Mouse (Mus musculus): ENCODE data around the gene Abcc12. TPM values are rescaled to one million over a fixed set of nuclear protein-coding genes. Genes with fewer than 3 reads are reported as not detected.

The Abcc12 gene
- total and polyA plus RNA-seq, 3 experiments, result not detected

DNA sequence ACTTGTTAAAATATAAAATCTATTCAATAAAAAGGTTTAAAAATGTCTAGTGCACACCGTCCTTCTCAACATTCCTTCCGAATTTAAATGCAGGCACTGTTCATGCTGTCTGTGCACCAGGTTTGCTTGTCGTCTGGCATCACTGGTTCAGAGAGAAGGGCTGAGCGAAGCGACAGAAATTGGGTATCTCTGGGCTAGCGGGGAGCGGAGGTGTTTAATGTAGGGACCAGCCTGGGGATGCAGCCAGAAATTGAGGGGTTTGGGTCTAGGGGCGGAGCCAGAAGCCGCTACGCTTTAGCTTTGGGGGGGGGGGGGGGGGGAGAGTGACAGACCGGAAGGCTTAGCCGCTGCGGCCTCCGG, 43.0 kb upstream of the Abcc12 start:
- H3K4me1 ChIP-seq (ENCODE audit: control insufficient read depth in 1 of 2, insufficient read depth in 2 of 2, low read length in 2 of 2), result peaks cover 3 to 10% of the 10 kb centered on the region in 2 experiments
- H3K4me3 ChIP-seq (ENCODE audit: control insufficient read depth in 1 of 2, insufficient read depth in 1 of 2, low read depth in 2 of 2, low read length in 2 of 2), result peak overlapping the region; percentile 89 to 98
- peak overlapping the region; percentile 83 for H3K9ac ChIP-seq (ENCODE audit: control insufficient read depth, low read depth, low read length, poor library complexity, severe bottlenecking)
- H3K79me2 ChIP-seq (ENCODE audit: control insufficient read depth, insufficient read depth, low read length, poor library complexity), result peaks cover 20% of the 10 kb centered on the region
- no peak for DNase-seq (ENCODE audit: low read depth, low spot score)
- no peaks in the 10 kb centered on the region for H3K27me3 ChIP-seq (ENCODE audit: control insufficient read depth in 1 of 2, insufficient read depth in 2 of 2, low read length in 2 of 2)
- peaks cover 0 to 16% of the 10 kb centered on the region in 2 experiments; a peak in 2 of 4 replicates for H3K36me3 ChIP-seq (ENCODE audit: control insufficient read depth in 1 of 2, insufficient read depth in 2 of 2, low read length in 2 of 2)
- TF ChIP-seq POLR2A (IDR thresholded peaks at IDR 0.05; ENCODE audit: control insufficient read depth in 1 of 2, insufficient read depth in 1 of 2, low read depth in 1 of 2, low read length in 2 of 2, poor library complexity in 1 of 2) (peak in 1 of 2 experiments; percentile 57; a peak in 1 of 4 replicates), TBP (IDR thresholded peaks at IDR 0.05; ENCODE audit: low read depth, low read length) (0 out of 2 replicates have a peak, but pooled peaks have one; percentile 11), ZC3H11A (IDR thresholded peaks at IDR 0.05; ENCODE audit: low read depth, low read length) (no peak), CTCF (IDR thresholded peaks at IDR 0.05 in 2 of 3, conservative IDR thresholded peaks at IDR 0.05 in 1 of 3; ENCODE audit: control insufficient read depth in 1 of 3, insufficient read depth in 1 of 3, low read depth in 2 of 3, low read length in 3 of 3, poor library complexity in 1 of 3, severe bottlenecking in 1 of 3) (no peak), MEF2A (IDR thresholded peaks at IDR 0.05; ENCODE audit: extremely low read depth, insufficient replicate concordance, low read depth, low read length, poor library complexity, severe bottlenecking) (0 out of 2 replicates have a peak, but pooled peaks have one; percentile 1)
- no peaks in the 10 kb centered on the region for H3K9me3 ChIP-seq (replicated peaks; ENCODE audit: insufficient read depth, low read length)
- peak overlapping the region; percentile 88 for H3K27ac ChIP-seq (ENCODE audit: control insufficient read depth, low read depth, low read length)

GRCm38 (mm10) chr8:86617759-86618387, 37.4 kb upstream of the Abcc12 start:
- Histone ChIP-seq H3K9ac (ENCODE audit: control insufficient read depth, low read depth, low read length, poor library complexity, severe bottlenecking) (peak overlapping the region; percentile 37; the same call in 1 of the 2 replicates), H3K27ac (ENCODE audit: control insufficient read depth, low read depth, low read length) (peak overlapping the region; percentile 87), H3K79me2 (ENCODE audit: control insufficient read depth, insufficient read depth, low read length, poor library complexity) (no peaks in the 10 kb centered on the region), H3K36me3 (ENCODE audit: control insufficient read depth in 1 of 2, insufficient read depth in 2 of 2, low read length in 2 of 2) (peaks cover 0 to 20% of the 10 kb centered on the region in 2 experiments; a peak in 2 of 4 replicates), H3K27me3 (ENCODE audit: control insufficient read depth in 1 of 2, insufficient read depth in 2 of 2, low read length in 2 of 2) (no peaks in the 10 kb centered on the region), H3K4me3 (ENCODE audit: control insufficient read depth in 1 of 2, insufficient read depth in 1 of 2, low read depth in 2 of 2, low read length in 2 of 2) (peak overlapping the region; percentile 3 to 41; a peak in 2 of 4 replicates), H3K9me3 (replicated peaks; ENCODE audit: insufficient read depth, low read length) (no peaks in the 10 kb centered on the region), H3K4me1 (ENCODE audit: control insufficient read depth in 1 of 2, insufficient read depth in 2 of 2, low read length in 2 of 2) (peaks cover 0 to 22% of the 10 kb centered on the region in 2 experiments; a peak in 3 of 4 replicates)
- peak; percentile 86 for DNase-seq (ENCODE audit: low read depth, low spot score)
- TF ChIP-seq POLR2A (IDR thresholded peaks at IDR 0.05; ENCODE audit: control insufficient read depth in 1 of 2, insufficient read depth in 1 of 2, low read depth in 1 of 2, low read length in 2 of 2, poor library complexity in 1 of 2), result no peak
- TF ChIP-seq EP300 (IDR thresholded peaks at IDR 0.05; ENCODE audit: low read depth in 1 of 2, low read length in 2 of 2), result peak; percentile 94
- TF ChIP-seq RAD21 (IDR thresholded peaks at IDR 0.05; ENCODE audit: low read depth, low read length), result no peak
- TF ChIP-seq BHLHE40 (IDR thresholded peaks at IDR 0.05; ENCODE audit: borderline replicate concordance, low read depth, low read length), result peak; percentile 77
- TF ChIP-seq TBP (IDR thresholded peaks at IDR 0.05; ENCODE audit: low read depth, low read length), result no peak
- peak; percentile 93 for TF ChIP-seq TCF12 (IDR thresholded peaks at IDR 0.05; ENCODE audit: low read depth, low read length)
- peak; percentile 87 for TF ChIP-seq TAL1 (IDR thresholded peaks at IDR 0.05; ENCODE audit: low read length)
- TF ChIP-seq MEF2A (IDR thresholded peaks at IDR 0.05; ENCODE audit: extremely low read depth, insufficient replicate concordance, low read depth, low read length, poor library complexity, severe bottlenecking), result no peak
- TF ChIP-seq RCOR1 (IDR thresholded peaks at IDR 0.05; ENCODE audit: low read depth, low read length), result peak; percentile 98
- TF ChIP-seq ZKSCAN1 (IDR thresholded peaks at IDR 0.05; ENCODE audit: low read depth, low read length), result no peak
- peak; percentile 95 for TF ChIP-seq GATA1 (IDR thresholded peaks at IDR 0.05; ENCODE audit: low read depth, low read length)
- no peak for TF ChIP-seq KAT2A (conservative IDR thresholded peaks at IDR 0.05; ENCODE audit: low read depth, low read length)
- TF ChIP-seq GABPA (IDR thresholded peaks at IDR 0.05; ENCODE audit: low read depth, low read length), result peak; percentile 69; the same call in 1 of the 2 replicates
- peak; percentile 53; the same call in 1 of the 2 replicates for TF ChIP-seq HCFC1 (IDR thresholded peaks at IDR 0.05; ENCODE audit: low read depth, low read length)
- TF ChIP-seq MAX (IDR thresholded peaks at IDR 0.05; ENCODE audit: low read length), result no peak
- TF ChIP-seq USF1 (IDR thresholded peaks at IDR 0.05; ENCODE audit: low read depth, low read length), result no peak
- TF ChIP-seq UBTF (IDR thresholded peaks at IDR 0.05; ENCODE audit: borderline replicate concordance, insufficient read depth, low read depth, low read length), result no peak
- no peak for TF ChIP-seq ZMIZ1 (IDR thresholded peaks at IDR 0.05; ENCODE audit: low read depth, low read length)
- no peak for TF ChIP-seq USF2 (IDR thresholded peaks at IDR 0.05; ENCODE audit: borderline replicate concordance in 1 of 2, insufficient read depth in 1 of 2, low read depth in 1 of 2, low read length in 2 of 2)
- TF ChIP-seq MYB (IDR thresholded peaks at IDR 0.05; ENCODE audit: low read depth, low read length), result 0 out of 2 replicates have a peak, but pooled peaks have one; percentile 30
- TF ChIP-seq MAFK (IDR thresholded peaks at IDR 0.05; ENCODE audit: borderline replicate concordance, low read depth, low read length), result peak; percentile 79
- TF ChIP-seq SMC3 (IDR thresholded peaks at IDR 0.05; ENCODE audit: low read depth, low read length), result no peak
- TF ChIP-seq NRF1 (IDR thresholded peaks at IDR 0.05; ENCODE audit: insufficient read depth, low read depth, low read length, poor library complexity, severe bottlenecking), result no peak
- no peak for TF ChIP-seq CHD1 (IDR thresholded peaks at IDR 0.05; ENCODE audit: low read depth, low read length)
- TF ChIP-seq JUND (IDR thresholded peaks at IDR 0.05; ENCODE audit: low read depth, low read length), result no peak
- TF ChIP-seq SIN3A (IDR thresholded peaks at IDR 0.05; ENCODE audit: low read length), result peak; percentile 67

Data from MEL (cell line).